30 mouse cellular contexts compared by ENCODE assay signal in the genomic region with DNA sequence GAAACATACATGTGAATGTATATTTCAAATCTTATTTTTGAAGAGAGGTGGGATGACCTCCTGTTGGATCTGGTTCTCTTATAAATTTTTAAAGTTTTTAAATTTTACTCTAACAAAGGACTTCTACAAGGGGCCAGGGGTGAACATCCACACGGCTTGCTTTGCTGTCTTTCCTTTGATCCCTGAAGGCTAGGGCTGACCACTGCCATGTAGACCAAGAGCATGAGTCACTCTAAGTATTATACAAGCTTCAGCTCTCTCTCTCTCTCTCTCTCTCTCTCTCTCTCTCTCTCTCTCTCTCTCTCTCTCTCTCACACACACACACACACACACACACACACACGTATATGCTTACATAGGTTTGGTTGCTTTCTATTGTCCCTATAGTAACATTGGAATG. TPM values are rescaled to one million over a fixed set of nuclear protein-coding genes. Genes with fewer than 3 reads are reported as not detected.
DNase-seq lines count a peak whose midpoint lies in the region; ATAC-seq and TF ChIP-seq lines count a peak whose summit lies in the region.
"Had no signal": no experiment of that assay in that cellular context is flagged by ENCODE, and none has a peak within 500 bp of the region (broad histone marks: within the 10 kb centered on the region; RNA-seq: fewer than 3 reads in every experiment).

No protein-coding gene starts in this region.

- H3K79me2 ChIP-seq in macrophage (ENCODE audit: inconsistent target): no peaks in the 10 kb centered on the region

- DNase-seq in 3134 (ENCODE audit: extremely low read depth, insufficient read length, low spot score) (peak; percentile 6), 3T3-L1 (ENCODE audit: low read depth, low spot score) (peak; percentile 59)
- DNase-seq in left cerebral cortex, adult 11 months (ENCODE audit: low spot score): no peak
- DNase-seq in layer of hippocampus, adult 9-10 months (ENCODE audit: low spot score): no peak
- no peak for DNase-seq in midbrain, embryonic 11.5 days (ENCODE audit: low spot score, missing footprints)
- DNase-seq: adrenal gland, adult 8-10 months; adrenal gland, postnatal 14 days; adrenal gland, postnatal 36 days; B cell, adult 2 months; cerebellum, adult 11-12 months; cerebellum, adult 2 months; cerebellum, adult 9-10 months; cerebellum, postnatal 10 days; cerebellum, postnatal 25 days; forebrain, postnatal 0 days had no signal

- H3K27me3 ChIP-seq in midbrain, embryonic 11.5 days (ENCODE audit: control insufficient read depth, insufficient read depth, low read length): no peaks in the 10 kb centered on the region
- H3K27me3 ChIP-seq: CH12.LX; embryonic facial prominence, embryonic 12.5 days; forebrain, embryonic 13.5 days; forebrain, embryonic 15.5 days; Patski had no signal

- no peak for ATAC-seq in midbrain, embryonic 11.5 days (ENCODE audit: low FRiP score)
- ATAC-seq: activated CD4-positive, CD25-positive, alpha-beta regulatory T cell, adult 4 months; CD4-positive, CD25-positive, alpha-beta regulatory T cell, adult 4 months; forebrain, embryonic 13.5 days; forebrain, embryonic 15.5 days; forebrain, postnatal 0 days; Patski had no signal

- no peak overlapping the region for H3K4me2 ChIP-seq in midbrain, embryonic 11.5 days
- H3K4me2 ChIP-seq: embryonic facial prominence, embryonic 12.5 days; forebrain, embryonic 13.5 days; forebrain, embryonic 15.5 days had no signal

- TF ChIP-seq POLR2A in bone marrow, adult 2 months (IDR thresholded peaks at IDR 0.05; ENCODE audit: borderline replicate concordance, control insufficient read depth, low read depth, low read length): no peak

- no peaks in the 10 kb centered on the region for H3K36me3 ChIP-seq in macrophage (ENCODE audit: inconsistent target)
- H3K36me3 ChIP-seq in midbrain, embryonic 11.5 days (ENCODE audit: control insufficient read depth, insufficient read depth, low read length): no peaks in the 10 kb centered on the region
- H3K36me3 ChIP-seq: embryonic facial prominence, embryonic 10.5 days; embryonic facial prominence, embryonic 12.5 days; forebrain, embryonic 15.5 days; G1E had no signal

- H3K9ac ChIP-seq in midbrain, embryonic 11.5 days (ENCODE audit: low read length): no peak overlapping the region
- H3K9ac ChIP-seq: embryonic facial prominence, embryonic 12.5 days; forebrain, embryonic 13.5 days; forebrain, embryonic 15.5 days; forebrain, postnatal 0 days had no signal

- no peaks in the 10 kb centered on the region; the same call in 1 of the 2 replicates for H3K4me1 ChIP-seq in bone marrow, adult 2 months (ENCODE audit: control insufficient read depth, insufficient read depth, low read length)
- H3K4me1 ChIP-seq in midbrain, embryonic 11.5 days (ENCODE audit: control insufficient read depth, insufficient read depth, low read length): no peaks in the 10 kb centered on the region
- H3K4me1 ChIP-seq: embryonic facial prominence, embryonic 10.5 days; embryonic facial prominence, embryonic 12.5 days; forebrain, embryonic 13.5 days; forebrain, embryonic 15.5 days had no signal

- no peak overlapping the region for H3K4me3 ChIP-seq in bone marrow, adult 2 months (replicated peaks; ENCODE audit: control insufficient read depth, low read depth, low read length)
- H3K4me3 ChIP-seq in macrophage (ENCODE audit: inconsistent target): no peak overlapping the region
- no peak overlapping the region for H3K4me3 ChIP-seq in midbrain, embryonic 11.5 days (ENCODE audit: low read depth, low read length)
- H3K4me3 ChIP-seq: embryonic facial prominence, embryonic 10.5 days; embryonic facial prominence, embryonic 12.5 days; forebrain, embryonic 13.5 days; forebrain, embryonic 15.5 days had no signal

- TF ChIP-seq CTCF in bone marrow, adult 2 months (IDR thresholded peaks at IDR 0.05; ENCODE audit: control insufficient read depth, insufficient read depth, low read length): no peak

- H3K9me3 ChIP-seq in midbrain, embryonic 11.5 days (ENCODE audit: control insufficient read depth, low read length): no peaks in the 10 kb centered on the region
- H3K9me3 ChIP-seq: embryonic facial prominence, embryonic 10.5 days; embryonic facial prominence, embryonic 12.5 days; forebrain, embryonic 13.5 days; forebrain, embryonic 15.5 days had no signal

- H3K27ac ChIP-seq in bone marrow, adult 2 months (ENCODE audit: control insufficient read depth, insufficient read depth, low read depth, low read length, poor library complexity): peak overlapping the region; percentile 64; the same call in 1 of the 2 replicates
- H3K27ac ChIP-seq in macrophage: peak overlapping the region; percentile 80
- H3K27ac ChIP-seq in midbrain, embryonic 11.5 days (ENCODE audit: low read depth, low read length): no peak overlapping the region
- H3K27ac ChIP-seq: embryonic facial prominence, embryonic 10.5 days; embryonic facial prominence, embryonic 12.5 days; forebrain, embryonic 13.5 days; forebrain, embryonic 15.5 days had no signal

- WGBS in bone marrow, adult 2 months: 67% methylated on average over 2 of the region's 2 CpGs
- WGBS in macrophage (ENCODE audit: missing documents): 61% methylated on average over 2 of the region's 2 CpGs
- 75% methylated on average over 2 of the region's 2 CpGs for WGBS in midbrain, embryonic 11.5 days

RNA-seq across cellular contexts. Expression of gene Gm5426, which starts 48.6 kb away (rescaled TPM):
- not detected in 2 replicates for polyA plus RNA-seq in bone marrow, adult 2 months (2011; ENCODE audit: insufficient read depth, insufficient read length, low replicate concordance, missing spikeins)
- not detected for total RNA-seq in macrophage (2018; cell fraction: chromatin; rRNA removed)
- total RNA-seq in macrophage (2018; cell fraction: cytosol; rRNA removed): not detected
- total RNA-seq in macrophage (2018; cell fraction: nucleus; rRNA removed): 1 to 10 TPM in 1 of 26 experiments, not detected in 25; 7.3 TPM
- polyA plus RNA-seq in macrophage (2018): not detected in 3 replicates
- polyA plus RNA-seq in midbrain, embryonic 11.5 days (2014; fragmentation: Nextera tagmentation; extraction: Ambion mirVana): not detected in 2 replicates
- total RNA-seq: adrenal gland, adult 18-20 months; adrenal gland, adult 8-10 months; adrenal gland, postnatal 14 days; adrenal gland, postnatal 36 days; CH12.LX; forebrain, postnatal 0 days; G1E had no signal
- polyA plus RNA-seq: CD4-positive, CD25-positive, alpha-beta regulatory T cell, adult 4 months; cerebellum, adult 2 months; cortical plate, adult 2 months; embryonic facial prominence, embryonic 10.5 days; embryonic facial prominence, embryonic 12.5 days; embryonic facial prominence, embryonic 14.5 days; forebrain, embryonic 11.5 days; forebrain, embryonic 13.5 days; forebrain, embryonic 15.5 days; forebrain, postnatal 0 days; G1E; Patski had no signal

Comparison
In these comparisons a context has a peak if more than half of its experiments do, and no peak if none do; other contexts are left out.
1. DNase-seq: peak in 3134 (single experiment) and 3T3-L1 (single experiment); none in left cerebral cortex, adult 11 months (single experiment), layer of hippocampus, adult 9-10 months (single experiment) and midbrain, embryonic 11.5 days (single experiment).